Mouse (Mus musculus): Measurements from ENCODE around the gene Lingo2.
A peak's percentile ranks its signal among the peaks of the same experiment; 100 is the strongest.
"Not testable (repeated sequence)": the region's sequence is repeated elsewhere in the genome, so short reads cannot be mapped to it uniquely, and the experiment has no call there.

Gene Lingo2

DNA sequence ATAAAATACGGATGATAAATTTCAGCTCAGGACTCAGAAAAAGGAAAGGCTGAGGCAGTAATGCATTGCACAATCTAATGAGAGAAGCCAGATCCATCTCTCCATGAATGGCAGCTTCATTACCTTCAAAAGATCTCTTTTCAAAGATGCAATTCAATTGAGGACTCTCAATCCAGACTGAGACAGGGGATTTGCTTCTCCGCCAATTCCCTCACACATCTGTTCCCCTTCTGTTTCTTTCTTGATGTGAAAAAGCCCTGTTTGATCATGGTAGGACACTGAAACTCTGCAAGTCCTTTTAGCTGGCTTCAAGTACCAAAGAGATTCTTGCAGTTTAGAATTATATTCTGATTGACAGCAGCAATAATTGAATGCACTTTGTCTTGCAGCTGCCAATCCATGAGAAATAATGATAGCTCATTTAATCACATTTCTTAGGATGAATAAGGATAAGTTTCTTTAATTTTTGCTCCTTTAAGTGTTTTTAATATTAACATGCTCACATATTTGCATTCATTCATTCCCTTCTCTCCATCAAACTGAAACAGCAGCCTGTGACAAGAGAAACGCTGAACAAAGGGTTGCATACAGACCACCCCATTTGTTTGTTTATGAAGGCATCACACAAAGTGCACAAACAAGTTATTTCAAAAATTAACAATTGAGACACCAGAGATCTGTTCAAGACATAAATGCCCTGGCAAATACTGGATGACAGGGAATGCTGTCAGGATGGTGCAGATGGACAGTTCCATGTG lies 870.3 kb downstream of the Lingo2 start:
- no peak for DNase-seq (ENCODE audit: low read depth, low spot score)

DNA sequence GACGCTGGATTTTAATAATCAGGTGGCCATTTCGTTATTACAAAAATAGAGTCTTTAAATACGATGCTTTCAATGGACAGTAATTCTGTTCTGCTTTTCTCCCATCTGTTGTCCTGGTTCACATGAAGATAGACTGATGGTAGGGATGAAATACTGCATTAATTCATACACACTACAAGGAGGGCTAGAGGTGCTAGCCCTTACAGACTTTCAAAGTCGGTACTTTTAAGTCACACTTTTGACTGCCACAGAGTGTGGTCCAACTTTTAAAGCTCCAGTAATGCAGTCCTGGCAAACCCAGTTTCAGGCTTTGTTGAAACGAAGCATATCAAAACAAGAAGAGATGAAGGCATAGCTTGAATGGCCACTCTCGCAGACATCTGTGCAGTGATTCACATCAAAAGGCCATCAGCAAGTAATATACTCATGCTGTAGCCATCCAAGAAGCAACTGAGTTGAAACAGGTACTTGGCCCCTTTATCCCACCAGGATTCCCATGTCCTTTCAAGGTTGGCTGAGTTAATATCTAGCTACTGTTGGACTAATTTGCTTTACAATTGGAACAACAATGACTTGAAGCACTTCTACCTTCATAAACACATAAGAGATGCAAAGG lies 872.5 kb downstream of the Lingo2 start:
- DNase-seq (ENCODE audit: low read depth, low spot score): no peak

DNA sequence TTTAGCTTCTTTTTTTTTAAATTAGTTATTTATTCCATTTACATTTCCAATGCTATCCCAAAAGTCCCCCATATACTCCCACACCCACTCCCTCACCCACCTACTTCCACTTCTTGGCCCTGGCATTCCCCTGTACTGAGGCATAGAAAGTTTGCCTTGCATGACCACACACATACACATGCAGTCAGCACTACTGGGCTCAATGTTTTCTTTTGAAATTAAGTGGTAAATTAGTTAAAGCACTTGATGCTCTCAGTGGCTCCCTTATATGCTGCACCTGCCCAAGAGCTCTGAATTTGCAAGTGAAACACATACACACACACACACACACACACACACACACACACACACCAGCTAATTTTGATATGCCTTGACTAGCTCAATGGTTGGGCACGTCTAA lies 886.8 kb downstream of the Lingo2 start:
- DNase-seq (ENCODE audit: low read depth, low spot score): not testable (repeated sequence)

DNA sequence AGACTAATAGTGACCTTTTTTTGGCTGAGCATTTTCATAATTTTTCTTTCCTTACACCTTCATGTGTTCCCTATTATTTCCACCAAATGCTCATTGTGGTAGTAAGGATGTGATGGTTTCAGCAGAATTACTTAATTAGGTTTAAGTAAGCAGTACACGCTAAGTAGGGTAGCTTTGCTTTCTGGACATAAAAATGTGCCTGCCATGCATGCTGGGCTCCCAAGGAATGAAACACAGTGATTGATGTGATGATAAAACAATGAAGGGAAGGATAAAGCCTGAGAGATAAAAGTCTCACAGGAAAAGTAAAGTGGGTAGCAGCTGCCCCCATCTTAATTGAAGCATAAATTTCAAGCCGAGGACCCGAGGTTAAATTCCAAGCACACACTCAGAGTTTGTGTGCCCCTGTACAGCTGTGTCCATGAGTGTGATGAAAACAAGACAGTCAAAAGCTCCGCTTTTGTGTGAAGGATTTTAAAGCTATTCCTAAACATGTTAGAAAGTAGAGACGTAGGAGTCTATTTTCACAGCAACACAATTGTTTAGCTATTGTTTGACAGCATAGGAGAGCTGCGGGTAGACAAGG lies 898.7 kb downstream of the Lingo2 start:
- no peak for DNase-seq (ENCODE audit: low read depth, low spot score)

DNA sequence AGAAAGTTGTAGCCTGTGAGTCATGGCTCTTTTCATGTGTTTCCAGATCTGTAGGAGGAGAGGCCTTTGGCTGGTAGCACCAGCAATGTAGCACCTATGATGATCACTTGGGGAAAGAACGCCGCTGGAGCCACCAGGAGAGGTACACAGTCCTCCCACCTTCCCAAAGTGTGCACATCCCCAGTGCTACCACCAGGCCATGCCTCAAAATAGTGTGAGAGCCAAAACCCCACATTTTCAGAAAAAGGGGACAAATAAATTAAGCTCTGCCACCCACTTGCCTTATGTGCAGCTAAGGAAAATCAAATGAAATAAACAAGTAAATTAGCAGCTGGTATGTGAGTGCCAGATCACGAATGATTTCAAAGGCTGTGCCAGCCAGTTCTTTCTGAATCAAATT lies 911.2 kb downstream of the Lingo2 start:
- DNase-seq (ENCODE audit: low read depth, low spot score): no peak

DNA sequence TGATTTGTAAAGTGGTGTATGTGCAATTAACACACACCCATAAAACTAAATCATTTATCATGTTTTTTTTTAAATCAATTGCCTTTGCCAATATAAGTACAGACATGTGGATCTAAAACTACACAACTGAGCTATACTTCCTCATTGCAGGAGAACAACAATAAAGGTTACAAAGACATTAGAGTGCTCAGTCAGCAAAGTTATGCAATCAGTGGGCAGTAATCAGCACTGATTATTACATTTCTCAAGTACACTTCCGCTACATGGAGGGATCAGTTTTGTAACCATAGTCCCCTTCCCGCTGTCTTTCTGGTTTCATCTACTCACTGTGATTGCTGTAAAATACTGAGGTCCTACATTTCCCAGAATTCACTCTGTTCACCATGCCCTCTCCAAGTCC lies 912.8 kb downstream of the Lingo2 start:
- no peak for DNase-seq (ENCODE audit: low read depth, low spot score)

DNA sequence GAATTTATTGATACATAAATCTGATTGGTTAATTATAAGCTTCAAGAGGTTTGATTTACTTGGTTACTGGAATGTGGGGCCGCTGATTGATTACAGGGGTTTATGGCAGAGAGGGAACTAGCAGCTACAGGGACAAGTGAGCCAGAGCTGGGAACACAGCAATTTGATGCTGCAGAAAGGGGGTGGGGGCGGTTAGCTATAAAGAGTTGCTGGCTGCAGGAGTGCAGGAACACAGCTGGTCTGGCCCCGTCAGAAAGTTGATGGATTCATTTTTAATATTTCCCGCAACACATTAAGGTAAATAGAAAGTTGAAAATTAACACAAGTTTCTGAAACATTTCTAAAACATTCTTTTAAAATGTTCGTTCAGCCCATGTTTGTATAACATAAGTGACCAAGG lies 919.5 kb downstream of the Lingo2 start:
- DNase-seq (ENCODE audit: low read depth, low spot score): no peak

DNA sequence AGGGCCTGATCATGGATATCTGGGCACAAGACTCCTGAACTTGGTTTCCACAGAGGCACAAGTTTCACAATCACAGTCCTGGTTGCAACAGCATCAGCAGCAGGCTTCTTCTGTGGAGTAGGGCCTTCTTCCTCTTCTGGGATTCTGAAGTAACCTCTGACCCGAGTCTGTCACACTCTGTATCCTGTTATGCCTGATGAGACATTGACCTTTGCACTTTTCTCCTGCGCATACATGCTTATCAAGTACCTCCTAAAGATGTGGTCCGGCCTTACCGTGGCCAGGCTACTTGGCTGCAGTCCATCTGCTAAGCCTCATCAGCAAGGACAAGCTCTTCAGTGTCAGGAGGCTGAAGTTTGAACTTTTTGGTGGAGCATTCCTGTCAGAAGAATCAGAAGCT lies 937.4 kb downstream of the Lingo2 start:
- peak; percentile 27 for DNase-seq (ENCODE audit: low read depth, low spot score)

DNA sequence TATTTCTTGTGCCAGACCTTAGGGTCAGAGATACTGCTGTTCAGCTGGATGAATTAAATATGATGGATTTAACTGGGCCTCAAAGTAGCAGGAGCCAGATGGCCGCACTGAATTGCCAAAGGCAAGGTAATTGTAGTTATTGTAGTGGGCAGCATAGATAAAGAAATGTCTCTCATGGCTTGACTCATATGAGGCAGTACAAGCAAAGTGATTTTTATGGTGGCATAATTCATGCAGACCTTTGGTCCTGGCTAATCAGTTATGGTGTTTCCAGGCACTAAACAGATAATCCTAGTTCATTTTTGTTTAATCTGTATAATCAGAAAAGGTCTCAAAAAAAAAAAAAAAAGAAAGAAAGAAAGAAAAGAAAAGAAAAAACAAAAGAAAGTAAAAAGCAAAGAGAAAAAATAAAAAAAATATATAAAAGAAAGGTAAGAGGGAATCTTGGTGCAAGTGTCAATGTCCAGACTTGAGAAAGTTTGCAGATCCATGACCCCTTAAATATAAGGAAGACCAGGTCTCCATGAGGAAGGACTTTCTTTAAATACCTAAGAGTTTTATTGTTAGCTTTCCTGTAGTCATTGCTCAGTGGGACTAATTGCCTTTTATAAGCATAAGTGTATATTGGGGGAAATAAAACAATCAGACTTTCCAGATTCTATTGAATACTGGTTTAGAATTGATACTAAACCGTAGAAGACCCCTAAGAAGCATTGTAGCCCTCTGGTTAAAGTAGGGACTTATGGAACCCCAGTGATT lies 959.4 kb downstream of the Lingo2 start:
- no peak for DNase-seq (ENCODE audit: low read depth, low spot score)

DNA sequence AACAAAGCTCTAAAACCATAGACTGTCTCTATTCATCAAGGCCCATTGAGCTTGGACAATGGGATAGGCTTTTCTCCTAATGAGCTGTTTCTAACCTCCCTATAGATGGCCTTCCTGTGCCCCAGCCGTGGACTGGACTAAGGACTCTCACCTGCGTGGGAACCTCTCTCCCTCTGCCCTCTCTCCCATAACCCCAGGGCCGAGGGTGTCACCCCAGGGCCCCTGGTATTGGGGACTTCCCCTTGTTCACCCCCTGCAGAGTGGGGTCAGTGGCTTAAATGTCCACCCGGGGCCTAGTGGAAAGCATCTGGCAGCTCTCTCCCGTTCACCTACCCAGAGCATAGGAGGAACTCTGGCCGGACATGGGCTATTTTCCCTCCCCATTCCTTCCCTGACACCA lies 965.5 kb downstream of the Lingo2 start:
- DNase-seq (ENCODE audit: low read depth, low spot score): no peak

DNA sequence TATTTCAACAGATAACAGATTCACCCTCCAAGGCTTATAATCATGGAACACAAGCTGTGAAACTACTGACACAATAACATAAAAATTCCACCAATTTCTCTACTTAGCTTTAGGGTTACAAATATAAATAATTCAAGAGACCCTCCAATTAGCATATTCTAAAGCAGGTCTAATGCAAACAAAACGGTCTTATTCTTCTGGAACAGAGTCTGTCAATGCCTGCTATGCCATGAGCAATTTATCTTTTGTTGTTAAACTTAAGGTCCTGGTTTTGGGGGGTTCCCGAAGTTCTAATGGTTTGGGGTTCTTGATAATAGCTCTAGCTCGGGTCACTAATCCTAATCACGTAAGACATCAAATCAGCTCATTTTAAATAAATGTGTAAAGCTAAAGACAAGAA lies 988.0 kb downstream of the Lingo2 start:
- no peak for DNase-seq (ENCODE audit: low read depth, low spot score)

DNA sequence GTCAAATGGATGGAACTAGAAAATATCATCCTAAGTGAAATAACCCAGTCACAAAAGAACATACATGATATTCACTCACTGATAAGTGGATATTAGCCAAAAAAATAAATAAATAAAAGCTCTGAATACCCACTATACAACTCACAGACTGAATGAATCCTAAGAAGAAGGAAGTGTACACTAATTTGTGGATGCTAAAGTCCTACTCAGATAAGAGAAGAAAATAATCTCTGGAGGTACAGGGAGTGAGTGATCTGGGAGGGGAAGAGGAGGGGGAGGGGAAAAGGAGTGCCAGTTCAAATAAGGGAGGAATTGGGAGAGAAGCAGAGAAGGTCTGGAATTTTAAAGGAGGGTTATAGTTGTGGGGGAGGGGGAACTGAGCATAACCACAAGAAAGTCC lies 999.7 kb downstream of the Lingo2 start:
- DNase-seq (ENCODE audit: low read depth, low spot score): no peak

DNA sequence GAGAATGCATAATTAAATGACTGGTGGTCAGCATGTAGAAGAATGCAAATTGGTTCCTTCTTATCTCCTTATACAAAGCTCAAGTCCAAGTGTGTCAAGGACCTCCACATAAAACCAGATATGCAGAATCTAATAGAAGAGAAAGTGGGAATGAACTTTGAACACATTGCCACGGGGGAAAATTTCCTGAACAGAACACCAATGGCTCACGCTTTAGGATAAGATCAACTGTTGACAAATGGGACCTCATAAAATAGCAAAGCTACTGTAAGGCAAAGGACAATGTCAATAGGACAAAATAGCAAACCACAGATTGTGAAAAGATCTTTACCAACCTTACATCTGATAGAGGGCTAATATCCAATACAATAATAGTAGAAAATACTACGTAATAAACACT lies 1000.3 kb downstream of the Lingo2 start:
- no peak for DNase-seq (ENCODE audit: low read depth, low spot score)

DNA sequence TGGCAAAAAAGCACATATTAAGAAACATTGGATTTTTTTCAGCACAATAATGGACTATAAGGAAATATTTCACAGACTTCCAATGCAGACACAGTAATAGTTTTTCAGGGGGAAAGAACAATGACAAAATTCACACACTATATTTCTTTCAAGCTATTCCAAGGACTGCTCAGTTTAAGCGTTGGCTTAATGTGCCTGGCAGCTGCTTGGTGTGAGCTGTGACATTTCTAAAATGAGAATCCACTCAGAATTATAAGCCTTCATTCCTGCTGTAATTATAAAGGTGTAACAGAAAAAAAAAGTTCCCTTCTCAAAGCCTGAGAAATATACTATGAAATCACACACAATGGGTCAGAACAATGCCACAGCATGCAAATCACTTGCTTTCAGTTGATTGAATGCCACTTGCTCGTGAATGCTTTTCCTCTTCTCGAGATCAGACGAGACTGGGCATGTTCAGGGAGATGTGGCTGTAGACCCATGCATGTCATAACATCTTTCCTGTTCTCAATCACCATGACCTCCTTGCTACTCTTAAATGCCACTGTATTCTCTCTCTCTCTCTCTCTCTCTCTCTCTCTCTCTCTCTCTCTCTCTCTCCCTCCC lies 1017.4 kb downstream of the Lingo2 start:
- DNase-seq (ENCODE audit: low read depth, low spot score): no peak

DNA sequence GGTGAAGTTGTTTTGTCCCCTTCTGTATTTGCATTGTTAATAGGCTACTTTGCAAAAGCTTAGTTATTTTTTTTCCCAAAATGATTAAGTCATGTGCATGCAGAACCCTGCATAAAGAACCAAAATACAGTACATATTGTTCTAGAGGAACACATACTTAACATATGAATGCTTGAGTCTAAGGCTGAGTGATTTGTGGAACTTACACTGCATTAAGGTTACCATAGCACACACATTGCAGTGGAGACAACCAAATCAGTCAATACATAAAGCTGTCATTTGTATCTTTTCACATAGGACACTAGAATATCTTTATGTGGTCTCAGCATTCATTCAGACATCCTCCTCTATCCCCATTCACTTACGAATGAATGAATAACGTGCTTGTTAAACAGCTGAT lies 1023.8 kb downstream of the Lingo2 start:
- no peak for DNase-seq (ENCODE audit: low read depth, low spot score)

DNA sequence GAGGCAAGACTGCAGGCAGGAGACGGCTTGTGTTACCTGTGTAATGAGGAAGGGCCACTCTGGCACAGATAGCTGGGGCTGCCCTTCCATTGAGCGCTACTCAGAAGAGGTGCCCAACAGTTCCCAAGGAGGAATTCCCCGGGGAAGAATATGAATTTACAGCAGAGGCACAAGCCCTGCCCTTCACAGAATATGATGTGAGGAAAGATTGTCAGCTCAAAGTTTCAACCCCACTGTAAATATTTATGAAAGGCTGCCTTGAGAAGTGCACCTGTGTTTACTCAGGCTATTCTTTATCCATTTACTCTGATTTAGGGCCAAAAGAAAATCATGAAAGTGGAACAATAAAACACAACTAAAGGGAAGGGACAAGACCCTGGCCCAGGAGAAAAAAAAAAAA lies 1034.1 kb downstream of the Lingo2 start:
- DNase-seq (ENCODE audit: low read depth, low spot score): no peak

DNA sequence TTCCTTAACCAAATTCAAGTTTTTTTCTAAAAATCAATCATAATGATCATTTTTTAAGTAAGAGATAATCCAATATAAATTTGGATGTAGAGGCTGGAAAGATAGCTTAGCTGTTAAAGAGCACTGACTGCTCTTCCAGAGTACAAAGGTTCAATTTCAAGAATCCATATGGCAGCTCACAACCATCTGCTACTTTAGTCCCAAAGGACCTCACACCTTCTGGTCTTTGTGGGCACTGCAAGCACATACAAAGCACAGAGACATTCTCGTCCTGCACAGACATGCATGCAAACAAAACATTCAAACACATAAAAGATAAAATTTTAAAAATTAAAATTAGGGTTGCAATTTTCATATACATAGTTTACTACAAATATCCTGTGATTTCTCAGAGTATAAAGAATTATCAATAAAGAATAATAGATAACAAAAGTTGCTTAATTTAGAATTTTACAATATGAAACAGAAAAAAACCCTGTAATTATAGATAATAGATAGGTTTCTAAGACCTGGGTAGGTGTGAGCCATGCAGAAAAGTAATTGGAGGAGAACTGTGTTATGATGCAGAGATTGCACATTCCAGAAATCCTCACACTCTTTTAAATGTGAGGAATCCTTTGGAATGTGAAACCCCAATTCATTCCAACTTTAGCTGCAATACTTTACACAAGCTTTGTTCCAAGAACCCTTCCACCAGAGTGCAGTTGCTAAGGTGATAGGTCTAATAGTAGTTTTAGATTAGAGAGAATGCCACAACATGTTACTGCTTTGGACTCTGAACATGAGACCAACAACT lies 1053.6 kb downstream of the Lingo2 start:
- no peak for DNase-seq (ENCODE audit: low read depth, low spot score)

DNA sequence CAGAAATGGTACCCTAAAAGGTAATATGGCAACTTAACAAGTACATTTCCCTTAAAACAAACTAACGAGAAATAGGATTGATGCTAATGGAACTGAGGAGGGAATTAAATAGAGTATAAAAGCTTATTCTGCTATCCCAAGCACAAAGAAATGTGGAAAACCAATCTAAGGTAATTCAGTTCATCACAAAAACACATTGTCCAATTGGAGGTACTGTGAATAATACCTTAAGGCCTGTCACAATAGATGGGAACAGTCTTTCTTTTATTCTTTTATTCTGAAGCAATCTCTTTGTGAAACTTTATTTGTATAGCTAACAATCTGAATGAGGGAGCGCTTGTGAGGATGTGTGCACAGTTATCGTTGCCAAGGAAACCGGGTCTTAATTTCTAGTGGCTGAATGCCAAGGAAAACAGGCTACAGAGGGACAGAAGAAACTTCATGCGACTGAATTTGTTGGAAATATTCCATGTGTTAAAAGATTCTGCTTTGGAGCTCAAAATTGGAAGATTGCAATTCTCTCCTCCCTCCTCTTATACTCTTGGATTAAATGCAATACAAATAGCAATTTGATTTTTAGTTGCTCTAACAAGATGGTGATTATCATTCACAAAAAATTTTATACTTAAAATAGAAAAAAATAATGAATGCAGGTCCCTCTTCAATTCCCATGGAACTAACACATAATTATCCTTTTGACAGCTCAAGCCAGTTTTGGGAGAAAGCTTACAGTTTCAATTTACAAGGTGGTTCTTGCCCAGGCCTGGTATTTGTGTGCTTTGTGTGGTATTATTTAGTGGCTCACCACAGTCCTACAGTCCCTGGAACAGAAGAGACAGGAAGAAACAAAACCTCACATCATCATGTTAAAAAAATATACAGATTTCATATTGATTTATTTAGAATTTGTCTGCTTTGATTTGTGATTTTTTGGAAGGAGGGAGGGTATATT lies 1065.7 kb downstream of the Lingo2 start:
- no peak for DNase-seq (ENCODE audit: low read depth, low spot score)

DNA sequence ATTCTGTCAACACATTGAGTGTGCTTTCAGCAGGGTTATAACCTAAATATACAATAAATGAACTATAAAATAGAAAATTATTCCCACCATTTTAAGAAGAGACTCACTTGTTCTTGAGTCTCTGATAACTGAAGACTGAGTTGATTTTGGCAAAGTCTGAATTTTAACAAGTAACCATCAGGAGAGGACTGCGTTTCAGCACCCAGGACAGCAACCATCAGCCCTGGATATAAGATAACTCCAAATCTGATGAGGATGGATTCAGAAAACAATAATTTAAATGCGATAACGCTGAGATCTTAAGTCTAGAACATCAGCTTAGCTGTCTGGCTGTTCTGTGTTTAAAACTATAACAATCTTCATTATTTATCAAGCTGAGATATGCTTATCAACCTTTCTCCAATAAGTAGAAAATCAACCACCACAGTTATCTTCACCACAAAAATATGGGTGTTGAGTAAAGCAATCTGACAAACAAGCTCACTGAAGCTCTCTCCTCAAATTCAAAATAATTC lies 1066.5 kb downstream of the Lingo2 start:
- peak; percentile 41 for DNase-seq (ENCODE audit: low read depth, low spot score)

DNA sequence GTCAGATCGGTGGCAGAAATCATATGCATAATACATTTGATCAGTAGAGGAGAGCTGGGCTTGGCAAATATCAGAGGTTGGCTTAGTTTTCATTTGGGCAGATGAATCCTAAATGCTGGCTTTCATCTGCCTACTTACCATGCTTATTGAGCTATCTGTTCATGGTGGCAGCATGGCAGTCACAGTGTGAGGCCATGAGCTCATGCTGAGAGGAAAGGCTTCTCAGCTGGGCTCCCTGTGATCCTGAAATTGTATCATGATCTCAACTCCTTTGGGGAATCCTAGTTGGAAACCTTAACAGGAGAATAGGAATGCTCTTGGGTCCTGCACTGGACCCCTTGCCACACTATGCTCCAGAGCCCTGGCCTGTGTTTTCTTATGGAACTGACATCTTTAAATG lies 1105.0 kb downstream of the Lingo2 start:
- no peak for DNase-seq (ENCODE audit: low read depth, low spot score)

All from 3T3-L1 (cell line).